Mouse (Mus musculus) limb, embryonic 12.5 days (tissue): ENCODE measurements around the gene Ina. TPM values are rescaled to one million over a fixed set of nuclear protein-coding genes. Genes with fewer than 3 reads are reported as not detected.
"Not testable (repeated sequence)": the region's sequence is repeated elsewhere in the genome, so short reads cannot be mapped to it uniquely, and the experiment has no call there.

ENCODE experiments used
- ATAC-seq: fragments of 200-750 bp; cut with Nextera tagmentation; 2 replicates; pipeline ENCODE4 v1.8.0; 2017; ENCODE audit warnings: low read depth, moderate TSS enrichment; ENCODE audit not compliant: insufficient number of reproducible peaks, insufficient read depth, low FRiP score, low TSS enrichment
- H3K27ac ChIP-seq: fragments of 300-500 bp; sonication (generic); 2 replicates; pipeline ENCODE4 v1.5.1; 2016; ENCODE audit warnings: mild to moderate bottlenecking, moderate library complexity
- H3K27me3 ChIP-seq: fragments of 300-500 bp; sonication (generic); 2 replicates; pipeline ENCODE4 v1.6.1; 2016; ENCODE audit warnings: mild to moderate bottlenecking, moderate library complexity
- H3K36me3 ChIP-seq: fragments of 300-500 bp; sonication (generic); 2 replicates; pipeline ENCODE4 v1.6.1; 2016; ENCODE audit warnings: mild to moderate bottlenecking, moderate library complexity
- H3K4me1 ChIP-seq: fragments of 300-500 bp; sonication (generic); replicated peaks from 2 replicates; pipeline ENCODE4 v1.6.1; 2016
- H3K4me2 ChIP-seq: fragments of 300-500 bp; sonication (generic); 2 replicates; pipeline ENCODE4 v1.6.1; 2016; ENCODE audit warnings: mild to moderate bottlenecking, moderate library complexity
- H3K4me3 ChIP-seq: fragments of 300-500 bp; sonication (generic); replicated peaks from 2 replicates; pipeline ENCODE4 v1.5.1; 2016; ENCODE audit warnings: mild to moderate bottlenecking
- H3K9ac ChIP-seq: fragments of 300-500 bp; sonication (generic); replicated peaks from 2 replicates; pipeline ENCODE4 v1.6.1; 2016; ENCODE audit warnings: mild to moderate bottlenecking, moderate library complexity
- H3K9me3 ChIP-seq: fragments of 300-500 bp; sonication (generic); 2 replicates; pipeline ENCODE4 v1.6.1; 2016; ENCODE audit warnings: mild to moderate bottlenecking, moderate library complexity
- WGBS: fragments of 180-500 bp; shearing (Covaris S2); methylation state at CpG from one replicate; pipeline ENCODE4 v1.1.7; 2016; 5-methylcytosine and 5-hydroxymethylcytosine counted together
- polyA plus RNA-seq: library from polyadenylated mRNA; unstranded; fragments of >200 nt; fragmentation: Nextera tagmentation; extraction: Ambion mirVana; gene quantifications from 2 replicates; pipeline ENCODE4 v1.2.1, GENCODE M21; 2016

Ina gene
- polyA plus RNA-seq, 1 experiment from 2014 or later = 2.2 TPM

DNA sequence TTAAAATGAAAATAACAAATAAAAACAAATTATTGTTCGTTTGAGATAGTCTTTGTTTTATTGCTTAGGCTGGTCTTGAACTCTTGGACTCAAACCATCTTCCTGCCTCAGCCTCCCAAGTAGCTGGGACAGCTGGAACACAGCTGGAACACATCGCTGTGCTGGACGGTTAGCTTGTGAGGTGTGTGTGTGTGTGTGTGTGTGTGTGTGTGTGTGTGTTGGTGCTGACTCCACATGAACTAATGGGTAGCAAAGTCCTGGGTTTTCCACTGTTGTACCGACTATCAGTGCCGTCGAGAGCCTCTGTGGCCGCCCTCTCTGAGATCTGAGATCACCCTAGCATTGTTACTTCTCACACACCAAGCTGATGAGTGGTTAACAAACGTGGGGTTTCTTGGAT is 38.5 kb upstream of the Ina start:
- H3K9me3 ChIP-seq = no peaks in the 10 kb centered on the region
- no peaks in the 10 kb centered on the region for H3K36me3 ChIP-seq
- 84% methylated on average over 8 of the region's 8 CpGs for WGBS
- ATAC-seq = no peak
- no peak overlapping the region for H3K27ac ChIP-seq
- no peak overlapping the region for H3K4me2 ChIP-seq
- no peak overlapping the region for H3K9ac ChIP-seq
- H3K4me3 ChIP-seq = no peak overlapping the region
- H3K4me1 ChIP-seq = 0 out of 2 replicates have a peak, but pooled peaks cover 3% of the 10 kb centered on the region
- H3K27me3 ChIP-seq = no peaks in the 10 kb centered on the region

- Histone ChIP-seq H3K4me2 (no peak overlapping the region), H3K27me3 (no peaks in the 10 kb centered on the region), H3K9ac (no peak overlapping the region), H3K4me3 (no peak overlapping the region), H3K9me3 (no peaks in the 10 kb centered on the region), H3K4me1 (no peaks in the 10 kb centered on the region), H3K36me3 (no peaks in the 10 kb centered on the region), H3K27ac (no peak overlapping the region)
- WGBS = 67% methylated on average over 2 of the region's 2 CpGs
- no peak for ATAC-seq
Observed at GRCm38 (mm10) chr19:46976743-46977142, 37.8 kb upstream of the Ina start.

DNA sequence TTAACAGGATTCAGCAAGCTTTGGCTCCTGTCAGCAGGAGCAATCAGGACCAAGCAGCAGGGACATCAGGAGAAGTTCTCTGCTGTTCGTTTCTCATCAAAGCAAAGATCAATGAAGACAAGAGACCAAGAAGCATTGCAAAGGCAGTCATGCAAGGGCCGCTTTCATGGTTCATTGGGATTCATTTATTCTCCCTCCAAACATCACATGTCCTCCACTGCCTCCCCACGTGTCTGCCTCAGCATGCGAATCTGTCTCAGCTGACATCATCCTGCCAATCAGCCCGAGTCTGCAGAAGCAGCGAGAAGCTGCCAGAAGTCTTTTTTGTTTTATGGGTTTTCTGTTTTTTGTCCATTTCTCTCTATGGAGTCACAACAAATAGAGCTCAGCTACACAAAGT is 37.0 kb upstream of the Ina start:
- 68% methylated on average over 6 of the region's 6 CpGs for WGBS
- Histone ChIP-seq H3K9ac (no peak overlapping the region), H3K4me2 (no peak overlapping the region), H3K4me3 (no peak overlapping the region), H3K27ac (no peak overlapping the region), H3K4me1 (no peaks in the 10 kb centered on the region), H3K27me3 (no peaks in the 10 kb centered on the region), H3K9me3 (no peaks in the 10 kb centered on the region), H3K36me3 (no peaks in the 10 kb centered on the region)
- no peak for ATAC-seq

- not testable (repeated sequence) for H3K27me3 ChIP-seq, H3K36me3 ChIP-seq, ATAC-seq, H3K4me1 ChIP-seq, H3K4me2 ChIP-seq, H3K27ac ChIP-seq, H3K9me3 ChIP-seq, H3K9ac ChIP-seq, H3K4me3 ChIP-seq
- WGBS = 95% methylated on average over 3 of the region's 3 CpGs
Observed at GRCm38 (mm10) chr19:46978069-46978468, 36.4 kb upstream of the Ina start.

DNA sequence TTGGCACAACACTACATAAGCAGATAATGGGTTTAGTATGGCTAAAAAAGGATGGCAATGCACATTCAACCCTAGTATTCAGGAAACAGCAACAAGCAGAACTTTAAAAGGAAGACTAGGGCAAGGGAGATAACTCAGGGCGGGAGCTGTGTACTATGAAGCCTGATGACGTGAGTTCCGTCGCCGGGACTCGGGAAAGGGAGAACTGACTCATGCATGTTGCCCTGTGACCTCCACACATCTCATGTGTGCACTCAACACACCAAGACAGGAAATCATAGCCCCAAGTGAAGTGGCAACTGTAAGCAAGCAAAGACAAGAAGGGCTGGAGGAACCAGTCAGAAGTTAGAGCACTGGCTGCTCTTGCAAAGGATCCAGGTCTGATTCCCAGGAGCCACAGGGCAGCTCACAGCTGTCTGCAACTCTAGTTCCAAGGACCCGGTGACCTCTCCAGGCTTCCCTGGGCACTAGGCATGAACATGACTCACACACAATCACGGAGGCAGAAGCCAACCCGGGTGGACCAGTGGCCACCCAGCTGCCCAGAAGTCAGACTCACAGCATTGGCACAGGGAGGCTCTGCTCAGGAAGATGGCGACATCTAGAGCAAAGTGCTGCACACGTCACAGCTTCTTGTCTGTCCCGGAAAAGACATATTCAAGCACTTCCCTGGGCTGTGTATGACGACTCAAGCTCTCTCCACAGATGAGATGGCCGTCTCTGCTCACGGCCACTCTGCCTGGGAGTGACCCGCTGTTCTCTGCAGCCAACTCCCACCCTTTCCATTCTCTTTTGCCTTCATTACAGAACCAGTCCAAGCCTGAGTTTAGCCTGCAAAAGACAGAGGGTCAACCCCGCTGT is 35.3 kb upstream of the Ina start:
- no peak overlapping the region for H3K27ac ChIP-seq
- H3K4me3 ChIP-seq = no peak overlapping the region
- H3K9ac ChIP-seq = no peak overlapping the region
- ATAC-seq = no peak
- no peaks in the 10 kb centered on the region for H3K36me3 ChIP-seq
- 82% methylated on average over 17 of the region's 17 CpGs for WGBS
- no peaks in the 10 kb centered on the region for H3K9me3 ChIP-seq
- peaks cover 11% of the 10 kb centered on the region for H3K4me1 ChIP-seq
- H3K27me3 ChIP-seq = no peaks in the 10 kb centered on the region
- no peak overlapping the region for H3K4me2 ChIP-seq

- no peaks in the 10 kb centered on the region for H3K27me3 ChIP-seq
- no peaks in the 10 kb centered on the region for H3K9me3 ChIP-seq
- no peak overlapping the region for H3K27ac ChIP-seq
- ATAC-seq = no peak
- H3K4me3 ChIP-seq = no peak overlapping the region
- WGBS = 78% methylated on average over 3 of the region's 3 CpGs
- H3K9ac ChIP-seq = no peak overlapping the region
- H3K36me3 ChIP-seq = no peaks in the 10 kb centered on the region
- H3K4me2 ChIP-seq = no peak overlapping the region
- peaks cover 11% of the 10 kb centered on the region for H3K4me1 ChIP-seq
Observed at GRCm38 (mm10) chr19:46979781-46980105, 34.8 kb upstream of the Ina start.

- 34% methylated on average over 6 of the region's 6 CpGs for WGBS
- no peak overlapping the region for H3K4me3 ChIP-seq
Observed at GRCm38 (mm10) chr19:46981462-46981861, 33.0 kb upstream of the Ina start.

GRCm38 (mm10) chr19:46983352-46983965 is 31.0 kb upstream of the Ina start:
- 56% methylated on average over 14 of the region's 14 CpGs for WGBS
- H3K9ac ChIP-seq = no peak overlapping the region
- ATAC-seq = no peak
- H3K36me3 ChIP-seq = no peaks in the 10 kb centered on the region
- H3K27me3 ChIP-seq = no peaks in the 10 kb centered on the region
- no peak overlapping the region for H3K4me3 ChIP-seq
- H3K4me2 ChIP-seq = no peak overlapping the region
- peaks cover 13% of the 10 kb centered on the region for H3K4me1 ChIP-seq
- no peaks in the 10 kb centered on the region for H3K9me3 ChIP-seq
- H3K27ac ChIP-seq = no peak overlapping the region

More at GRCm38 (mm10) chr19:46981462-46981861, 33.0 kb upstream of the Ina start:
- H3K27ac ChIP-seq = no peak overlapping the region
- no peaks in the 10 kb centered on the region for H3K36me3 ChIP-seq
- H3K4me1 ChIP-seq = peaks cover 11% of the 10 kb centered on the region
- H3K4me2 ChIP-seq = no peak overlapping the region
- H3K9me3 ChIP-seq = no peaks in the 10 kb centered on the region
- H3K9ac ChIP-seq = no peak overlapping the region
- no peaks in the 10 kb centered on the region for H3K27me3 ChIP-seq
- ATAC-seq = no peak

GRCm38 (mm10) chr19:46983966-46984380 is 30.5 kb upstream of the Ina start:
- 0 out of 2 replicates have a peak overlapping the region, but pooled peaks have one; percentile 4 for H3K4me2 ChIP-seq
- no peak for ATAC-seq
- H3K4me1 ChIP-seq = peaks cover 13% of the 10 kb centered on the region
- H3K36me3 ChIP-seq = no peaks in the 10 kb centered on the region
- no peak overlapping the region for H3K9ac ChIP-seq
- no peaks in the 10 kb centered on the region for H3K9me3 ChIP-seq
- H3K27me3 ChIP-seq = no peaks in the 10 kb centered on the region
- 51% methylated on average over 11 of the region's 11 CpGs for WGBS
- H3K27ac ChIP-seq = no peak overlapping the region
- H3K4me3 ChIP-seq = no peak overlapping the region

- H3K27ac ChIP-seq = no peak overlapping the region
- H3K4me3 ChIP-seq = no peak overlapping the region
- WGBS = 86% methylated on average over 13 of the region's 13 CpGs
- no peak for ATAC-seq
- H3K4me2 ChIP-seq = no peak overlapping the region
- no peaks in the 10 kb centered on the region for H3K27me3 ChIP-seq
- H3K9me3 ChIP-seq = no peaks in the 10 kb centered on the region
- peaks cover 19% of the 10 kb centered on the region for H3K4me1 ChIP-seq
- H3K9ac ChIP-seq = no peak overlapping the region
- no peaks in the 10 kb centered on the region for H3K36me3 ChIP-seq
Observed at GRCm38 (mm10) chr19:46984726-46985622, 29.5 kb upstream of the Ina start.

GRCm38 (mm10) chr19:46987646-46988045 is 26.9 kb upstream of the Ina start:
- no peak overlapping the region for H3K27ac ChIP-seq
- no peak for ATAC-seq
- WGBS = 75% methylated on average over 6 of the region's 6 CpGs
- H3K36me3 ChIP-seq = no peaks in the 10 kb centered on the region
- no peaks in the 10 kb centered on the region for H3K9me3 ChIP-seq
- no peaks in the 10 kb centered on the region for H3K27me3 ChIP-seq
- no peak overlapping the region for H3K4me2 ChIP-seq
- no peak overlapping the region for H3K4me3 ChIP-seq
- peaks cover 20% of the 10 kb centered on the region for H3K4me1 ChIP-seq
- H3K9ac ChIP-seq = no peak overlapping the region
